Mouse (Mus musculus) G1E (cell line): ENCODE measurements around the gene Hps1.

Experiments used
- CTCF ChIP-seq: IDR thresholded peaks from 2 replicates; pipeline ENCODE4 v1.5.1; 2012; ENCODE audit warnings: low read depth, low read length, inconsistent platforms, mixed read lengths
- GATA1 ChIP-seq: IDR thresholded peaks from 2 replicates; pipeline ENCODE4 v1.6.1; 2012; ENCODE audit warnings: borderline replicate concordance, low read length, inconsistent platforms, mixed read lengths
- POLR2AphosphoS5 ChIP-seq: IDR thresholded peaks from 2 replicates; pipeline ENCODE4 v1.6.1; 2012; ENCODE audit warnings: low read depth, low read length, inconsistent platforms; ENCODE audit not compliant: insufficient replicate concordance
- TAL1 ChIP-seq: conservative IDR thresholded peaks from 2 replicates; pipeline ENCODE4 v1.6.1; 2012; ENCODE audit warnings: low read depth, low read length, inconsistent platforms, mixed read lengths

- no peak for TF ChIP-seq CTCF
- TF ChIP-seq TAL1: no peak
- no peak for TF ChIP-seq GATA1
- no peak for TF ChIP-seq POLR2AphosphoS5
Measured at GRCm38 (mm10) chr19:42734982-42735381, 44.8 kb downstream of the Hps1 start.
